Mouse (Mus musculus) myocyte (in vitro differentiated cells): Measurements from ENCODE around the gene Tmem175. TPM values are rescaled to one million over a fixed set of nuclear protein-coding genes. Genes with fewer than 3 reads are reported as not detected.

Experiments
- H3K27me3 ChIP-seq: one replicate; pipeline ENCODE4 v1.6.1; 2011; ENCODE audit not compliant: control insufficient read depth, insufficient read depth, insufficient read length
- H3K36me3 ChIP-seq: one replicate; pipeline ENCODE4 v1.6.1; 2011; ENCODE audit not compliant: control insufficient read depth, insufficient read depth
- H3K4me2 ChIP-seq: one replicate; pipeline ENCODE4 v1.6.1; 2011; ENCODE audit warnings: low read depth, control low read depth
- H3K4me3 ChIP-seq: one replicate; pipeline ENCODE4 v1.5.1; 2011; ENCODE audit warnings: mild to moderate bottlenecking, control low read depth, moderate library complexity
- H3K79me2 ChIP-seq: one replicate; pipeline ENCODE4 v1.6.1; 2011; ENCODE audit not compliant: control insufficient read depth, insufficient read depth
- H3ac ChIP-seq: one replicate; pipeline ENCODE4 v1.6.1; 2011; ENCODE audit not compliant: control insufficient read depth, insufficient read length
- CEBPB ChIP-seq: IDR thresholded peaks from 2 replicates; pipeline ENCODE4 v1.6.1; 2011; ENCODE audit warnings: mild to moderate bottlenecking, moderate library complexity; ENCODE audit not compliant: poor library complexity, insufficient read depth, severe bottlenecking
- E2F4 ChIP-seq: IDR thresholded peaks from one replicate; pipeline ENCODE4 v1.6.1; 2011; ENCODE audit warnings: mild to moderate bottlenecking, control low read depth, moderate library complexity; ENCODE audit not compliant: insufficient read depth
- MAX ChIP-seq: IDR thresholded peaks from one replicate; pipeline ENCODE4 v1.6.1; 2011; ENCODE audit warnings: low read depth, mild to moderate bottlenecking, control low read depth
- MYOD1 ChIP-seq, 3 experiments: IDR thresholded peaks; one replicate each; pipeline ENCODE4 v1.6.1; 2011; ENCODE audit warnings: control low read depth in 2 of 3, low read depth in 2 of 3, mild to moderate bottlenecking in 2 of 3, moderate library complexity in 1 of 3; ENCODE audit not compliant: insufficient read length in 2 of 3, control insufficient read depth in 1 of 3
- MYOG ChIP-seq, 3 experiments: IDR thresholded peaks; one replicate each; pipeline ENCODE4 v1.6.1; 2011; ENCODE audit warnings: control low read depth in 2 of 3, low read depth in 2 of 3, mild to moderate bottlenecking in 2 of 3; ENCODE audit not compliant: insufficient read length in 2 of 3, control insufficient read depth in 1 of 3, insufficient read depth in 1 of 3
- POLR2A ChIP-seq: IDR thresholded peaks from one replicate; pipeline ENCODE4 v1.6.1; 2011; ENCODE audit warnings: low read depth, mild to moderate bottlenecking, control low read depth, moderate library complexity; ENCODE audit not compliant: insufficient read length
- POLR2AphosphoS2 ChIP-seq: IDR thresholded peaks from one replicate; pipeline ENCODE4 v1.6.1; 2011; ENCODE audit warnings: low read depth, control low read depth; ENCODE audit not compliant: insufficient read length
- REST ChIP-seq: IDR thresholded peaks from one replicate; pipeline ENCODE4 v1.6.1; 2011; ENCODE audit warnings: mild to moderate bottlenecking, control low read depth, moderate library complexity; ENCODE audit not compliant: insufficient read depth, insufficient read length
- SRF ChIP-seq: IDR thresholded peaks from one replicate; pipeline ENCODE4 v1.6.1; 2011; ENCODE audit warnings: low read depth; ENCODE audit not compliant: control insufficient read depth, insufficient read length
- TCF12 ChIP-seq: IDR thresholded peaks from one replicate; pipeline ENCODE4 v1.6.1; 2011; ENCODE audit warnings: mild to moderate bottlenecking, control low read depth; ENCODE audit not compliant: poor library complexity, insufficient read depth, severe bottlenecking
- TCF3 ChIP-seq: IDR thresholded peaks from one replicate; pipeline ENCODE4 v1.6.1; 2011; ENCODE audit warnings: low read depth, control low read depth; ENCODE audit not compliant: insufficient read length
- USF1 ChIP-seq: IDR thresholded peaks from one replicate; pipeline ENCODE4 v1.6.1; 2011; ENCODE audit warnings: low read depth, mild to moderate bottlenecking, control low read depth, moderate library complexity
- polyA plus RNA-seq: library from polyadenylated mRNA; unstranded; fragments of >200 nt; fragmentation: generic; extraction: Trizol; gene quantifications from one replicate; pipeline ENCODE4 v1.2.1, GENCODE M21; 2012; ENCODE audit warnings: missing spikeins

The Tmem175 gene
- polyA plus RNA-seq, 1 experiment = 15.1 TPM

- Histone ChIP-seq H3K4me2 (no peak overlapping the region), H3K79me2 (no peaks in the 10 kb centered on the region), H3ac (no peak overlapping the region), H3K27me3 (no peaks in the 10 kb centered on the region), H3K36me3 (no peaks in the 10 kb centered on the region), H3K4me3 (no peak overlapping the region)
- TF ChIP-seq E2F4 (no peak), MYOD1 (IDR thresholded peaks at IDR 0.05; ENCODE audit: control insufficient read depth in 1 of 3, insufficient read length in 2 of 3, low read depth in 2 of 3) (no peak), CEBPB (no peak), SRF (no peak), TCF3 (no peak), POLR2AphosphoS2 (no peak), POLR2A (no peak), TCF12 (no peak), MYOG (IDR thresholded peaks at IDR 0.05; ENCODE audit: control insufficient read depth in 1 of 3, insufficient read depth in 1 of 3, insufficient read length in 2 of 3, low read depth in 2 of 3) (no peak), REST (no peak), USF1 (no peak), MAX (no peak)
These were observed 51.3 kb downstream of the Tmem175 start for GRCm38 (mm10) chr5:108680871-108681270.

GRCm38 (mm10) chr5:108689091-108689490, 59.5 kb downstream of the Tmem175 start:
- H3K79me2 ChIP-seq = no peaks in the 10 kb centered on the region
- no peak overlapping the region for H3K4me3 ChIP-seq
- no peak for TF ChIP-seq SRF
- TF ChIP-seq MYOD1 (IDR thresholded peaks at IDR 0.05; ENCODE audit: control insufficient read depth in 1 of 3, insufficient read length in 2 of 3, low read depth in 2 of 3) = no peak
- no peak for TF ChIP-seq USF1
- no peak for TF ChIP-seq TCF3
- TF ChIP-seq MAX = no peak
- no peak for TF ChIP-seq MYOG (IDR thresholded peaks at IDR 0.05; ENCODE audit: control insufficient read depth in 1 of 3, insufficient read depth in 1 of 3, insufficient read length in 2 of 3, low read depth in 2 of 3)
- TF ChIP-seq POLR2AphosphoS2 = no peak
- TF ChIP-seq REST = no peak
- no peak for TF ChIP-seq CEBPB
- no peak for TF ChIP-seq E2F4
- TF ChIP-seq POLR2A = no peak
- TF ChIP-seq TCF12 = no peak
- H3K36me3 ChIP-seq = no peaks in the 10 kb centered on the region
- H3K27me3 ChIP-seq = no peaks in the 10 kb centered on the region
- no peak overlapping the region for H3ac ChIP-seq
- no peak overlapping the region for H3K4me2 ChIP-seq

- TF ChIP-seq SRF (no peak), MYOG (IDR thresholded peaks at IDR 0.05; ENCODE audit: control insufficient read depth in 1 of 3, insufficient read depth in 1 of 3, insufficient read length in 2 of 3, low read depth in 2 of 3) (no peak), CEBPB (no peak), POLR2AphosphoS2 (no peak), MAX (no peak), REST (no peak), MYOD1 (IDR thresholded peaks at IDR 0.05; ENCODE audit: control insufficient read depth in 1 of 3, insufficient read length in 2 of 3, low read depth in 2 of 3) (no peak), TCF12 (no peak), USF1 (no peak), POLR2A (no peak), E2F4 (no peak), TCF3 (no peak)
- Histone ChIP-seq H3K4me2 (no peak overlapping the region), H3K79me2 (no peaks in the 10 kb centered on the region)
These were observed 61.6 kb downstream of the Tmem175 start for GRCm38 (mm10) chr5:108691152-108691551.

GRCm38 (mm10) chr5:108692271-108692670, 62.7 kb downstream of the Tmem175 start, which contains the start of gene Fgfrl1:
Gene Fgfrl1 (plus strand): TSS chr5:108692382.
- Histone ChIP-seq H3ac (no peak within 1 kb of the TSS), H3K4me3 (peak within 1 kb of the TSS; percentile 28), H3K79me2 (no peaks in the 10 kb centered on the region), H3K36me3 (no peaks in the 10 kb centered on the region), H3K4me2 (peak within 1 kb of the TSS; percentile 88), H3K27me3 (no peaks in the 10 kb centered on the region)
- TF ChIP-seq MYOD1 (IDR thresholded peaks at IDR 0.05; ENCODE audit: control insufficient read depth in 1 of 3, insufficient read length in 2 of 3, low read depth in 2 of 3) = peak in 1 of 3 experiments; percentile 8
- TF ChIP-seq MYOG (IDR thresholded peaks at IDR 0.05; ENCODE audit: control insufficient read depth in 1 of 3, insufficient read depth in 1 of 3, insufficient read length in 2 of 3, low read depth in 2 of 3) = no peak
- no peak for TF ChIP-seq E2F4

More at GRCm38 (mm10) chr5:108691152-108691551, 61.6 kb downstream of the Tmem175 start:
- H3K36me3 ChIP-seq = no peaks in the 10 kb centered on the region
- H3K27me3 ChIP-seq = no peaks in the 10 kb centered on the region
- H3K4me3 ChIP-seq = no peak overlapping the region
- H3ac ChIP-seq = no peak overlapping the region

- Histone ChIP-seq H3K4me2 (peak overlapping the region; percentile 88), H3K79me2 (no peaks in the 10 kb centered on the region), H3K4me3 (peak overlapping the region; percentile 28), H3K27me3 (no peaks in the 10 kb centered on the region), H3K36me3 (no peaks in the 10 kb centered on the region), H3ac (peak overlapping the region; percentile 34)
- TF ChIP-seq REST (no peak), MYOG (IDR thresholded peaks at IDR 0.05; ENCODE audit: control insufficient read depth in 1 of 3, insufficient read depth in 1 of 3, insufficient read length in 2 of 3, low read depth in 2 of 3) (peak in 1 of 3 experiments; percentile 37), POLR2A (peak; percentile 59), CEBPB (no peak), USF1 (peak; percentile 30), SRF (no peak), POLR2AphosphoS2 (peak; percentile 61), MYOD1 (IDR thresholded peaks at IDR 0.05; ENCODE audit: control insufficient read depth in 1 of 3, insufficient read length in 2 of 3, low read depth in 2 of 3) (peak in 1 of 3 experiments; percentile 20), TCF3 (no peak), TCF12 (no peak), E2F4 (no peak)
These were observed 64.3 kb downstream of the Tmem175 start for GRCm38 (mm10) chr5:108693872-108694288.
